Mouse (Mus musculus) ES-E14 (cell line): ENCODE measurements at regions not wholly inside any gene's neighbourhood (a gene's known extent, or its start where the extent isn't known, plus 50 kb on each side); places are given as distances from the start of the nearest gene placed in this dataset.

Experiments
- DNase-seq: peaks from one replicate; pipeline ENCODE4 v3.0.0-alpha.2; 2013; ENCODE audit warnings: low read depth, low spot score
- H3K27ac ChIP-seq: 2 replicates; pipeline ENCODE4 v1.5.1; 2012; ENCODE audit warnings: low read depth, mild to moderate bottlenecking, low read length, moderate library complexity, mixed read lengths; ENCODE audit not compliant: poor library complexity, insufficient read depth, severe bottlenecking
- H3K36me3 ChIP-seq: 2 replicates; pipeline ENCODE4 v1.6.1; 2012; ENCODE audit warnings: mild to moderate bottlenecking, low read length, moderate library complexity, mixed read lengths; ENCODE audit not compliant: control insufficient read depth, poor library complexity, insufficient read depth, severe bottlenecking
- H3K4me1 ChIP-seq, 2 experiments: fragments of 150-350 bp in 1 of 2; sonication (generic) in 1 of 2; 2 replicates each; pipeline ENCODE4 v1.6.1; 2012; ENCODE audit warnings: low read length in 2 of 2, mild to moderate bottlenecking in 1 of 2, mixed read lengths in 1 of 2; ENCODE audit not compliant: control insufficient read depth in 2 of 2, insufficient read depth in 2 of 2, poor library complexity in 1 of 2
- H3K4me3 ChIP-seq, 2 experiments: fragments of 150-350 bp in 1 of 2; sonication (generic) in 1 of 2; 2 replicates each; pipeline ENCODE4 v1.5.1; 2012; ENCODE audit warnings: low read length in 2 of 2, low read depth in 1 of 2, mild to moderate bottlenecking in 1 of 2, mixed read lengths in 1 of 2; ENCODE audit not compliant: insufficient read depth in 1 of 2, poor library complexity in 1 of 2, severe bottlenecking in 1 of 2
- H3K9ac ChIP-seq: 2 replicates; pipeline ENCODE4 v1.6.1; 2012; ENCODE audit warnings: low read depth, mild to moderate bottlenecking, low read length, mixed read lengths; ENCODE audit not compliant: poor library complexity, insufficient read depth, severe bottlenecking
- H3K9me3 ChIP-seq: fragments of 150-350 bp; sonication (generic); 2 replicates; pipeline ENCODE4 v1.6.1; 2012; ENCODE audit warnings: low read depth, mild to moderate bottlenecking, low read length; ENCODE audit not compliant: control insufficient read depth, insufficient read depth
- CHD2 ChIP-seq: IDR thresholded peaks from 2 replicates; pipeline ENCODE4 v1.6.1; 2014; ENCODE audit warnings: mild to moderate bottlenecking, low read depth, low read length, inconsistent platforms
- HCFC1 ChIP-seq: IDR thresholded peaks from 2 replicates; pipeline ENCODE4 v1.6.1; 2012; ENCODE audit warnings: low read length, inconsistent platforms, borderline replicate concordance; ENCODE audit not compliant: insufficient read depth
- MAFK ChIP-seq: IDR thresholded peaks from 2 replicates; pipeline ENCODE4 v1.6.1; 2014; ENCODE audit warnings: mild to moderate bottlenecking, low read depth, low read length, inconsistent platforms; ENCODE audit not compliant: insufficient read depth
- ZC3H11A ChIP-seq: IDR thresholded peaks from 2 replicates; pipeline ENCODE4 v1.6.1; 2012; ENCODE audit warnings: low read depth, mild to moderate bottlenecking, inconsistent platforms, low read length, borderline replicate concordance
- ZNF384 ChIP-seq: IDR thresholded peaks from 2 replicates; pipeline ENCODE4 v1.6.1; 2012; ENCODE audit warnings: low read depth, low read length, inconsistent platforms
- in situ Hi-C, 2 experiments: fragments of 600-800 bp; cut with MboI; formaldehyde crosslinking; loops; one replicate each; pipeline ENCODE4 v1.15.1; 2025; ENCODE audit warnings: low sequenced_read_pairs in 2 of 2, inconsistent platforms in 1 of 2; ENCODE audit not compliant: unreplicated experiment in 2 of 2

- Histone ChIP-seq H3K36me3 (no peaks in the 10 kb centered on the region), H3K9me3 (no peaks in the 10 kb centered on the region), H3K9ac (no peak overlapping the region), H3K4me1 (peaks cover 3 to 4% of the 10 kb centered on the region in 2 experiments; a peak in 1 of 4 replicates), H3K4me3 (peak overlapping the region in 1 of 2 experiments; percentile 3; a peak in 3 of 4 replicates), H3K27ac (no peak overlapping the region)
- DNase-seq, result no peak
- TF ChIP-seq HCFC1, result no peak
- no peak for TF ChIP-seq ZNF384
- TF ChIP-seq ZC3H11A, result no peak
- no peak for TF ChIP-seq MAFK
- TF ChIP-seq CHD2, result no peak
- in situ Hi-C loops, result no loop called here
Observed at GRCm38 (mm10) chr10:44997184-44997905, 69.7 kb upstream of the Prep start.

- Histone ChIP-seq H3K36me3 (no peaks in the 10 kb centered on the region), H3K27ac (no peak overlapping the region), H3K9me3 (no peaks in the 10 kb centered on the region), H3K4me3 (no peak overlapping the region), H3K9ac (no peak overlapping the region), H3K4me1 (peaks cover 3 to 4% of the 10 kb centered on the region in 2 experiments; a peak in 1 of 4 replicates)
- no peak for DNase-seq
- in situ Hi-C loops, result no loop called here
- TF ChIP-seq HCFC1 (no peak), ZC3H11A (no peak), MAFK (no peak), ZNF384 (no peak), CHD2 (no peak)
Observed at GRCm38 (mm10) chr10:44995756-44996155, 71.2 kb upstream of the Prep start.

GRCm38 (mm10) chr10:44994385-44995281 is 72.4 kb upstream of the Prep start:
- TF ChIP-seq ZC3H11A, result no peak
- no peak for TF ChIP-seq CHD2
- Histone ChIP-seq H3K9ac (no peak overlapping the region), H3K4me1 (peaks cover 3 to 4% of the 10 kb centered on the region in 2 experiments; a peak in 1 of 4 replicates), H3K27ac (no peak overlapping the region), H3K36me3 (no peaks in the 10 kb centered on the region), H3K9me3 (no peaks in the 10 kb centered on the region), H3K4me3 (no peak overlapping the region)
- in situ Hi-C loops, result no loop called here
- no peak for DNase-seq

- Histone ChIP-seq H3K9ac (no peak overlapping the region), H3K27ac (no peak overlapping the region), H3K4me3 (no peak overlapping the region), H3K36me3 (no peaks in the 10 kb centered on the region), H3K4me1 (peaks cover 3 to 4% of the 10 kb centered on the region in 2 experiments; a peak in 1 of 4 replicates), H3K9me3 (no peaks in the 10 kb centered on the region)
- TF ChIP-seq MAFK, result no peak
- TF ChIP-seq CHD2, result no peak
- TF ChIP-seq ZNF384, result no peak
- no peak for TF ChIP-seq ZC3H11A
- no peak for TF ChIP-seq HCFC1
- in situ Hi-C loops, result no loop called here
- no peak for DNase-seq
Observed at GRCm38 (mm10) chr10:44993470-44994260, 73.3 kb upstream of the Prep start.
